Mouse (Mus musculus): ENCODE measurements around the gene Lax1.
"Not testable (repeated sequence)": the region's sequence is repeated elsewhere in the genome, so short reads cannot be mapped to it uniquely, and the experiment has no call there.

Lax1 gene

GRCm38 (mm10) chr1:133689897-133690296 lies at the start of gene Lax1:
Gene Lax1, minus strand, starts transcription at chr1:133690108.
- no peak for DNase-seq

DNA sequence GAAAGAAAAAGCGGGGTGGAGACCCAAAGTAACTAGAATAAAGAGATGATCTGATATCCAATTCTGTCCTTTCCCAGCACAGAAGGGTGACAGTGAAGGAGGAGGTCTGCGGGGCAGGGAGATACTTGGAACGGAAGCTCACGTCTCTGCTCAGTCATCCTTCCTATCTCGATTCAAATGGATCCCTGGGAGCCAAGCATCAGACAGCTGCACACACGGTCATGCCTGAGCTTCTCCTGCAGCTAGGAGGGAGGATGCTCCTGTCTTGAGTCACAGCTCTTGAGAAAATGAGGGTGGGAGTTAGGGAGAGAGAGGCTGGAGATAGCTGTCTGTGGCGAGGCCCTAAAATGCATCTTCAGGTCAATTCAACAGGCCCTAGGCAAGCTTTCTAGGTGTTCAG lies 46.8 kb upstream of the Lax1 start:
- no peak for DNase-seq

- DNase-seq = peak; percentile 81
Observed at GRCm38 (mm10) chr1:133735995-133736652, 46.2 kb upstream of the Lax1 start.

GRCm38 (mm10) chr1:133732814-133733213 lies 42.9 kb upstream of the Lax1 start:
- DNase-seq = no peak

DNA sequence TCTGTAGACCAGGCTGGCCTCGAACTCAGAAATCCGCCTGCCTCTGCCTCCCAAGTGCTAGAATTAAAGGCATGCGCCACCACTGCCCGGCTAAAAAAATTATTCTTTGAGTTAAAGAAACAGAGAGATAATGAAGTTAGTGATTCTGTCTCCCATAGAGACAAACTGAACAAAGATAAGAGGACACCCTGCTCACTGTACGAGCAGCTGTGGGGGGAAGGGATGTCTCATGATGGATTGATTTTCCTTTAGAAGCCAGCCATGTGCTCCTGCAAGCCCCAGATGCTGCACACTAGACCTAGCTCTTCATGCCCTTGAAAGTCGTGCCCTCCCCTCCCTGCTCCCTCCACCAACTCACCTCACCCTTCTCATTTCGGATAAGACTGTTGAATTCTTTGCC lies 38.4 kb upstream of the Lax1 start:
- DNase-seq = no peak

DNA sequence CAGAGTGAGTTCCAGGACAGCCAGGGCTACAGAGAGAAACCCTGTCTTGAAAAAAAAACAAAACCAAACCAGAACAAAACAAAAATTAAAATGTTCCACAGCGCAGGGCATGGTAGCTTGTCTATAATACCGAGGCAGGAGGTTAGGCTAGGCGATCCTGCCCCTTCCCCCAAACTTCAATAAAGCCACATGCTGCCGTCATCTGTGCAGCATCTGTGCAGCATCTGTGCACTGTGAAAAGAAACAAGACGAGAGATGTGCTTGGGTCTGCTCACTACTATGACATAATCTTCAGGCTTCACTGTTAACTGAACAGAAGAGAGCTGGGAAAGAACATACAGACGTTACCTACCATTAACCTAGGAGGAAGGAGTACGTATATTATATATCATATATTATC lies 30.4 kb upstream of the Lax1 start:
- no peak for DNase-seq

DNA sequence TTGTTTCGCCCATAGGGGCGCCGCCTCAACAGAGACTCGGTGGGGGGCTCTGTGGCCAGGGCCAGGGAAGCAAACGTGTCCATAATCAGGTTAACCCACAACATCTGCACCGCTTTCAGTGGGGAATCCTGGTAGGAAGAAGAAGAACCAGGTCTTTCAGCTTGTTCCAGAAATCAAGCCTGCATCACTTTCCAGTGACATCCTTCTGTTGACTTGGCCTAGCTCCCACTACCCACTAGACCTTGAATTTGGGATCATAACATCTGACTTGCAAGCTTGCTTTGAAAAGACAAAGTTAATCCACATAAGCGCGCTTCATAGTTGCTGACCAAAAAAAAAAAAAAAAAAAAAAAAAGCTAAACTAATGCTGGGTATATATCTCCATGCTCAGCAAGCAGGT lies 28.9 kb upstream of the Lax1 start:
- DNase-seq = no peak

GRCm38 (mm10) chr1:133718296-133718695 lies 28.4 kb upstream of the Lax1 start:
- DNase-seq = no peak

GRCm38 (mm10) chr1:133716464-133716863 lies 26.6 kb upstream of the Lax1 start:
- DNase-seq = no peak

DNA sequence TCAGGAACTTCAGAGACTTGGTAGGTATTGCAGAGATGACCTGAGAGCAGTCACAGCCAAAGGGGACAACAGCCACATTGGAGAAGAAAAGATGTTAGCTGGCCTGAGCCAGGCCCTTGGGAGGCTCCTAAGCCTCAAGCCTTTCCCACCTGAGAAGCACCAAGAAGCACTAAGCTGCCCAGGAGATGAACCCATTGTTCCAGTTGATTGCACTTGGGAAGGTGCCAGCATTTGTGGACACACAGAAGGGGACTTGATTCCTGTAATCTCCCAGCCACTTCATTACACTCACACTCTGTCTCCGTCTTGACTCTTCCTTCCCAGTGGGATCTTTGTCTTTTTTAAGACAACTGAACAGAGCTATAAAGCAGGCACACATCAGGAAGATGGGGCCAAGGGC lies 25.3 kb upstream of the Lax1 start:
- no peak for DNase-seq

DNA sequence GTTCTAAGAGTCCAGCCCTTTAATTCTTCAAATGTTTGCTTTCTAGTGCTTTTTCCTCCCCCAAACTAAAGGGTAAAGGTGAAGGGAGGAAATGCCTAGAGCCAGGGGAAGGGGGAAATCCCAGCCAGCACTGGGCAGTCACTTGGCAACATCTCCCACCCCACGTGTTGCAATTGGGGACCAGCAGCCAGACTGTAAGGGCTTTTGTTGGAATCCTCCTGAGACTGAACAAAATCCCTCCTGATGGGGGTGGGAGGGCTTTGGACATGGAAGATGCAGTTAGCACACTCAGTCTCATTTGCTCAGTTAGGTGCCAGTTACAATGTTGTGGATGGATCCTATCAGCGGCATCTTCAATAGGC lies 23.1 kb upstream of the Lax1 start:
- DNase-seq = no peak

DNA sequence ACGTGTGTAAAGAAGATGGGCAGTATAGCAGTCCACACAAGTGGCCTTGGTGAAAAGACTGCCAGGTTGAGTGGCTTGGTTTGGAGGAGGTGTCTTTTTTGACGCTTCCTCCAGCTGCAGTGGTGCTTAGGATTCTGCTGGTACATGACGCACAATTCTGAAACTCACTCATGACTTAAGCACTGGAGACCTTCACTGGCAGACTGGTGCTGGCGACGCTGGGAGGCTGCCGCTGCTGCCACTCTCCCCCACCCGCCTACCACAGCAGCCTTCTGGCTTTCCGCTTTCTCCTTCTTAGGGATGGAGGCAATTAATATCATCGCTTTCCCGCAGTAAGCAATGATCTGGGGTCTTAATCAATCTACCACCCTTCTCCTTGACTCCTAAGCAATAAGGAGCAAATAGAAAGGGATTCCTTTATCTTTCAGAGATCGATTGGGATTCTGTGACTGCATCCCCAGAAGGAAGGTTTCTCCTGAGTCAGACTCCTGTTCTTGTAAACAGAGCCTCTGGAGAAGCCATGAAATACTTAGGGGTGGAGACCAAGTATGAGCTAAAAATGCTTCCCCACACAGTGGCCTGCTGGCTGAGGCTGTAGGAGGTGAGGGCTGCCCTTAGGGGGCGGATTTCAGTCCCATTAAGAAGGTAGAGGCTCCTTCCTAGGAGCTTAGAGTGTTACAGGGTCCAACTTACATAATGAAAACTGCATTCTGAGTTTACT lies 22.5 kb upstream of the Lax1 start:
- no peak for DNase-seq

DNA sequence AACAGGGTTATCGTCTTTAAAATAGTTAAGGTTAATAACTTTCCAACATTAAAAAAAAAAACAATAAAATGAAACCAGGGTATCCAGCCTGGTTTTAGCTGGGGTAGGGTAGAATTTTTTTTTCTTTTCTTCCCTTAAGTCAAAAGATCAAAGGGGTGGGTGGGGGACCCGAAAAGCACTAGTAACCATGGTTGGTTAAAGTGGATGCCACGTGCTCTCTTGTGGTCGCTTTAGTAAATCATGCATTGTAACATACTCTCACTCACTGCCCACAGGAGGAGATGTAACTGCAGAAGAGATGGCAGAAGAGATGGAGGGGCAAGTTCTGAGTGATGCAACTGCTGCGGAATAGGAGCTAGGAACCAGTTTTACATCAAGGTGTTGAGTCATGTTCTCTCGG lies 21.5 kb upstream of the Lax1 start:
- DNase-seq = no peak

- DNase-seq = no peak
Observed at GRCm38 (mm10) chr1:133710895-133711294, 21.0 kb upstream of the Lax1 start.

DNA sequence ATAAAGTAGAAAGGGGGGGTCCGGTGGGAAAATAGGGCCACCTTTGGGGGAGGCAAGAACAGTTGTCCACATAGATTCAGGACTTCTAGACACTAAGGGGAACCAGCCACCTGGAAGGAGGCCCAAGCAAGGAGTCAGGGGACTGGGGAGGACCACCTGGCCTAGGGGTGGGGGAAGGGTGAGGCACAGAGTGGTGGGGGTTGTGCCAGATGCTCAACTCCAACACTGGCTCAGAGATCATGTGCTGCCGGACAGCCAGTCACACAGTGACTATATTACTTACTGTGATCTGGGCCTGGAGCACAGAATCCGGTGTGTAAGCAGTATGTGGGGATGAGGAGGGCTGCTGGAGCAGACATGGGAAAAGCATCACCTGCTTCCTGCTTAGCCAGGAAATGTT lies 19.4 kb upstream of the Lax1 start:
- no peak for DNase-seq

DNA sequence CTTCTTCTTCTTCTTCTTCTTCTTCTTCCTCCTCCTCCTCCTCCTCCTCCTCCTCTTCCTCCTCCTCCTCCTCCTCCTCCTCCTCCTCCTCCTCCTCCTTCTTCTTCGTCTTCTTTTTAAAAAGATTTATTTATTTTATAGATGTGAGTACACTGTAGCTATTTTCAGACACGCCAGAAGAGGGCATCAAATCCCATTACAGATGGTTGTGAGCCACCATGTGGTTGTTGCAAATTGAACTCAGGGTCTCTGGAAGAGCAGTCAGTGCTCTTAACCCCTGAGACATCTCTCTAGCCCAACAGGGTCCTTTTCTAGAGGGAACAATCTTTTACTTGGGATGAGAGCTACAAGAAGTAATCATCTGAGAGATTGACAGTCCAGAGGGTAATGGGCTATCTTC lies 11.9 kb upstream of the Lax1 start:
- not testable (repeated sequence) for DNase-seq

DNA sequence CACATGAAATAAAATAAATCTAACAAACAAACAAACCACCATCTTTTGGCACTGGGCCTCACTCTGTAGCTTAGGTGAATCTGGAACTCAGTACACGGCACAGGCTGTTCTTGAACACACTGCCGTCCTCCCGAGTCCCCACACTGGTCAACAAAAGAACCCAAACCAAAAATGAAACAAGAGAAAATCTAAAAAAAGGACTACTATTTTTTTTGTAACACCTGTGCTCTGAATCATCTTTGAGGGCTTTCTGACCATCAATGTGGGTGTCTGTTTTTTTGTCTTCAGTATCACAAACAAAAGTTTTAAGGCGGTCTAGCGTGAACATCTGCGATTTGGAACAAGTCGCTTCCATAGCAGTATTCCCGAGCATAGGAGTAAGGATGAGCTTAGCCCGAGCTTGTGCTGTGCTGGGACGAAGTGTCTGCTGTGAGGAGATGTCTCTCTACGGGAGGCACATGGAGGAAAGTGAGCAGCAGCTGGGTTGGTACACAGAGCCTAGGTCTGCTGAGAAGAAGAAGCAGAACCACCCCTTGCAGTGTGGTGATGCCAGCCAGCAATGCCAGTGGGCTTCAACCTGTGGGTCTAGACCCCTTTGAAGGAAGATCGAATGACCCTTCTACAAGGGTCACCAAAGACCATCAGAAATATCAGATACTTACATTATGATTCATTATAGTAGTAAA lies 8.2 kb upstream of the Lax1 start:
- no peak for DNase-seq

- no peak for DNase-seq
Observed at GRCm38 (mm10) chr1:133695901-133696300, 6.0 kb upstream of the Lax1 start.

GRCm38 (mm10) chr1:133694876-133695275 lies 5.0 kb upstream of the Lax1 start:
- no peak for DNase-seq

- no peak for DNase-seq
Observed at GRCm38 (mm10) chr1:133694301-133694700, 4.4 kb upstream of the Lax1 start.

DNA sequence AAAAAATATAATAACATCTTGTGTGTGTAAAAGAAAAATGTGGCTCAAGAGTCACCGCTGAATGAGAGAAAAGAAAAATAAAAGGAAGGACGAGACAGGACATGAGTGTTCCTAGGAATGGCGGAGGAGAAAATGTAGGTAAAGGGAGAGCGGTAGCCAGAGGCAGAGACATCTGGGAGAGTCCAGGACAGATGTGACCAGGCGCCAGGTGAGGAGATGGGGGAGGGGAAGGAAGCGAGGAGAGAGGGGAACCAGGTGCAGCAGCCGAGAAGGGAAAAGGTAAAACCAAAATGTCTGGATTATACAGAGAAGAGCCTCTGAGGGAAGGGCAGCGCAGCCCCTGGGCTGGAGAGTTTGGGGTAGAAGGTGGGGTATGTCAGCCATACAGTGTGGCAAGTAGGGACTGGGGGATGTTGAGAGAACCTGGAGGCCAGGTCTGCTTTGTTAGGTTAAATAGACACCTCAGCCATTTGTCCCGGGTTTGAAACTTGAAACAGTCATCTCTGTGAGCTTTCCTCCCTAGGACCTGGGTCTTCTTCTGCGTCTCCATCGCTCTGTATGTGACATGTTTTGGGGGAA lies 3.7 kb upstream of the Lax1 start:
- no peak for DNase-seq

DNA sequence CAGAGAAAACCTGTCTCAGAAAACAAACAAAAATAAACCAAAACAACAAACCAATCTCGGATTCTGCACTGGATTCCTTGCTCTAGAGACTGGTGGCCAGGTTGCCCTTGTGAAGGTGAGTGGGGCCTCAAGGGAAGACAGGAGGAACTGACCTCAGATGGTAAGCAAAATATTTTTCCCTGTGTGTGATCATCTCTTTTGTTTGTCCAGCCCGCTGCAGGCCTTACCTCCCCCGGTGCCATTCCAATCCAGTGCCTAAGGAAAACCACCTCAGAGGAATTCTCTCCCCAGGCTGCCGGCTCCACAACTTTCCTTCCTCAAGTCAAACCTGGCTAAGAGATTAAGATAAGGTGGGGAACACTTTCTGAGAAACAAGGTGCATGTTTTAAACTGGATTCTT lies 2.3 kb upstream of the Lax1 start:
- DNase-seq = no peak

DNA sequence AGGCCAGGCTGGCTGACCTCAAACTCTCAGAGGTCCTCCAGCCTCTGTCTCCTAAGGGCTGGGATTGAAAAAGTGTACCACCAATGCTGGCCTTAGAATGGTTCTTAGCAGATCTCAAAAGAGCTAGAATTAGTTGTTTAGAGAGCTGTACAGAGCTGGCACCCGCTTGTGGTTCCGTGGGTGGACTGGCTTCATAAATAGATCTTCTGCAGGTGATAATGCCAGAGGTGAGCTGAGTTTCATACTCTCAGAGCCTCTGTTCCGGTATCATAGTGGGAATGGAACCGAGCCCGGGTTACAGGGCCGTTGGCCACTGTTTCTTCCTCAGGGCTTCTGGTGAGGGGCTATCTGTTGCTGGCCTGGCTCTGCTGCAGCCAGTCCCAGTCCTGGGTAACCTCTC lies 1.1 kb upstream of the Lax1 start:
- DNase-seq = no peak

- DNase-seq = no peak
Observed at GRCm38 (mm10) chr1:133688301-133688700, 1.6 kb downstream of the Lax1 start.
